Mouse (Mus musculus) CH12.LX (cell line): ENCODE results near the gene Ddx20. TPM values are rescaled to one million over a fixed set of nuclear protein-coding genes. Genes with fewer than 3 reads are reported as not detected.

Experiments used
- DNase-seq: peaks from one replicate; pipeline ENCODE4 v3.0.0-alpha.2; 2013; ENCODE audit errors: extremely low read depth
- H3K27ac ChIP-seq: 2 replicates; pipeline ENCODE4 v1.5.1; 2012; ENCODE audit warnings: low read depth, mild to moderate bottlenecking, control low read depth, moderate library complexity; ENCODE audit not compliant: insufficient read depth
- H3K27me3 ChIP-seq: replicated peaks from 2 replicates; pipeline ENCODE3; 2012; ENCODE audit warnings: inconsistent platforms
- H3K36me3 ChIP-seq, 2 experiments: replicated peaks in 1 of 2; 2 replicates each; pipeline versions ENCODE3 to v1.6.1; 2012; ENCODE audit warnings: inconsistent platforms in 1 of 2, low read length in 1 of 2, mild to moderate bottlenecking in 1 of 2, mixed read lengths in 1 of 2, moderate library complexity in 1 of 2; ENCODE audit not compliant: control insufficient read depth in 1 of 2, insufficient read depth in 1 of 2
- H3K4me1 ChIP-seq, 2 experiments: 2 replicates each; pipeline ENCODE4 v1.6.1; 2012; ENCODE audit warnings: inconsistent platforms in 1 of 2, moderate library complexity in 1 of 2; ENCODE audit not compliant: insufficient read depth in 2 of 2, control insufficient read depth in 1 of 2
- H3K4me2 ChIP-seq: 2 replicates; pipeline ENCODE4 v1.6.1; 2012; ENCODE audit warnings: low read depth, mild to moderate bottlenecking, control low read depth; ENCODE audit not compliant: poor library complexity, insufficient read depth, severe bottlenecking
- H3K4me3 ChIP-seq, 3 experiments: fragments of 150-350 bp in 1 of 3; sonication (generic) in 1 of 3; replicated peaks in 1 of 3; 2 replicates each; pipeline versions ENCODE3 to v1.5.1; 2011 to 2012; ENCODE audit warnings: low read depth in 2 of 3, low read length in 2 of 3, mild to moderate bottlenecking in 2 of 3, moderate library complexity in 2 of 3, control low read depth in 1 of 3, improper control_type of control experiment in 1 of 3, inconsistent platforms in 1 of 3, mixed read lengths in 1 of 3; ENCODE audit not compliant: poor library complexity in 1 of 3
- H3K79me2 ChIP-seq: replicated peaks from 2 replicates; pipeline ENCODE4 v1.6.1; 2012; ENCODE audit warnings: mild to moderate bottlenecking, moderate library complexity; ENCODE audit not compliant: control insufficient read depth, poor library complexity, insufficient read depth, severe bottlenecking; ENCODE audit errors: extremely low read depth
- H3K9ac ChIP-seq: 2 replicates; pipeline ENCODE4 v1.6.1; 2012; ENCODE audit warnings: low read depth, mild to moderate bottlenecking, control low read depth, moderate library complexity; ENCODE audit not compliant: insufficient read depth
- H3K9me3 ChIP-seq: replicated peaks from 2 replicates; pipeline ENCODE3; 2012; ENCODE audit warnings: low read length, inconsistent platforms, mixed read lengths
- CHD2 ChIP-seq: IDR thresholded peaks from 2 replicates; pipeline ENCODE4 v1.6.1; 2011; ENCODE audit warnings: low read length, improper control_type of control experiment
- CTCF ChIP-seq, 2 experiments: IDR thresholded peaks in 1 of 2; conservative IDR thresholded peaks in 1 of 2; 2 replicates each; pipeline ENCODE4 v1.5.1; 2011 to 2012; ENCODE audit warnings: low read depth in 2 of 2, low read length in 2 of 2, improper control_type of control experiment in 1 of 2, inconsistent platforms in 1 of 2, mild to moderate bottlenecking in 1 of 2, moderate library complexity in 1 of 2
- E2F4 ChIP-seq: IDR thresholded peaks from 2 replicates; pipeline ENCODE4 v1.6.1; 2011; ENCODE audit warnings: low read depth, low read length, improper control_type of control experiment; ENCODE audit not compliant: insufficient replicate concordance
- EP300 ChIP-seq: IDR thresholded peaks from 2 replicates; pipeline ENCODE4 v1.6.1; 2011; ENCODE audit warnings: low read length, improper control_type of control experiment
- ETS1 ChIP-seq: conservative IDR thresholded peaks from 2 replicates; pipeline ENCODE4 v1.6.1; 2012; ENCODE audit warnings: low read depth, mild to moderate bottlenecking, inconsistent platforms, low read length, improper control_type of control experiment, moderate library complexity
- IRF4 ChIP-seq: IDR thresholded peaks from 2 replicates; pipeline ENCODE4 v1.6.1; 2014; ENCODE audit warnings: low read depth, mild to moderate bottlenecking, inconsistent platforms, low read length, improper control_type of control experiment
- JUN ChIP-seq: IDR thresholded peaks from 2 replicates; pipeline ENCODE4 v1.6.1; 2011; ENCODE audit warnings: low read depth, mild to moderate bottlenecking, low read length, improper control_type of control experiment, moderate library complexity; ENCODE audit not compliant: insufficient read depth
- KAT2A ChIP-seq: IDR thresholded peaks from 2 replicates; pipeline ENCODE4 v1.6.1; 2012; ENCODE audit warnings: low read length, improper control_type of control experiment, inconsistent platforms; ENCODE audit not compliant: insufficient replicate concordance
- MAFK ChIP-seq: IDR thresholded peaks from 2 replicates; pipeline ENCODE4 v1.6.1; 2011; ENCODE audit warnings: low read length, improper control_type of control experiment; ENCODE audit not compliant: insufficient replicate concordance
- MAX ChIP-seq: IDR thresholded peaks from 2 replicates; pipeline ENCODE4 v1.6.1; 2011; ENCODE audit warnings: low read length, improper control_type of control experiment
- MAZ ChIP-seq: IDR thresholded peaks from 2 replicates; pipeline ENCODE4 v1.6.1; 2012; ENCODE audit warnings: low read depth, mild to moderate bottlenecking, inconsistent platforms, low read length, improper control_type of control experiment, moderate library complexity
- MEF2A ChIP-seq: IDR thresholded peaks from 2 replicates; pipeline ENCODE4 v1.6.1; 2014; ENCODE audit warnings: low read depth, mild to moderate bottlenecking, inconsistent platforms, low read length, improper control_type of control experiment, borderline replicate concordance
- MXI1 ChIP-seq: IDR thresholded peaks from 2 replicates; pipeline ENCODE4 v1.6.1; 2011; ENCODE audit warnings: mild to moderate bottlenecking, low read depth, low read length, improper control_type of control experiment
- MYC ChIP-seq: IDR thresholded peaks from 2 replicates; pipeline ENCODE4 v1.6.1; 2011; ENCODE audit warnings: low read depth, mild to moderate bottlenecking, improper control_type of control experiment, low read length
- NELFE ChIP-seq: IDR thresholded peaks from 2 replicates; pipeline ENCODE4 v1.6.1; 2011; ENCODE audit warnings: low read depth, low read length, improper control_type of control experiment
- NRF1 ChIP-seq: IDR thresholded peaks from 2 replicates; pipeline ENCODE4 v1.6.1; 2014; ENCODE audit warnings: low read depth, mild to moderate bottlenecking, inconsistent platforms, low read length, improper control_type of control experiment, moderate library complexity
- PAX5 ChIP-seq: IDR thresholded peaks from 2 replicates; pipeline ENCODE4 v1.6.1; 2012; ENCODE audit warnings: low read length, inconsistent platforms, mixed read lengths
- POLR2AphosphoS2 ChIP-seq: IDR thresholded peaks from 2 replicates; pipeline ENCODE4 v1.6.1; 2011; ENCODE audit warnings: low read depth, low read length, improper control_type of control experiment
- RAD21 ChIP-seq: IDR thresholded peaks from 2 replicates; pipeline ENCODE4 v1.6.1; 2011; ENCODE audit warnings: low read depth, mild to moderate bottlenecking, low read length, improper control_type of control experiment, moderate library complexity
- RCOR1 ChIP-seq: conservative IDR thresholded peaks from 2 replicates; pipeline ENCODE4 v1.6.1; 2012; ENCODE audit warnings: low read depth, mild to moderate bottlenecking, inconsistent platforms, low read length, improper control_type of control experiment
- SMC3 ChIP-seq: IDR thresholded peaks from 2 replicates; pipeline ENCODE4 v1.6.1; 2011; ENCODE audit warnings: low read depth, low read length, improper control_type of control experiment
- TCF12 ChIP-seq: IDR thresholded peaks from 2 replicates; pipeline ENCODE4 v1.6.1; 2014; ENCODE audit warnings: low read depth, mild to moderate bottlenecking, inconsistent platforms, low read length, improper control_type of control experiment
- USF1 ChIP-seq: IDR thresholded peaks from 2 replicates; pipeline ENCODE4 v1.6.1; 2014; ENCODE audit warnings: low read depth, mild to moderate bottlenecking, inconsistent platforms, low read length, improper control_type of control experiment
- USF2 ChIP-seq: conservative IDR thresholded peaks from 2 replicates; pipeline ENCODE4 v1.6.1; 2011; ENCODE audit warnings: low read depth, low read length, improper control_type of control experiment
- ZC3H11A ChIP-seq: IDR thresholded peaks from 2 replicates; pipeline ENCODE4 v1.6.1; 2012; ENCODE audit warnings: low read depth, mild to moderate bottlenecking, inconsistent platforms, low read length, improper control_type of control experiment
- ZKSCAN1 ChIP-seq: IDR thresholded peaks from 2 replicates; pipeline ENCODE4 v1.6.1; 2012; ENCODE audit warnings: low read depth, inconsistent platforms, low read length, improper control_type of control experiment, borderline replicate concordance
- ZMIZ1 ChIP-seq: IDR thresholded peaks from 2 replicates; pipeline ENCODE4 v1.6.1; 2012; ENCODE audit warnings: low read depth, mild to moderate bottlenecking, inconsistent platforms, low read length, improper control_type of control experiment
- dilution Hi-C: fragments of 300-500 bp; cut with MboI; formaldehyde crosslinking; loops from 2 replicates; pipeline ENCODE4 v1.14.3; 2020; ENCODE audit warnings: low sequenced_read_pairs; ENCODE audit not compliant: extremely low pct_unique_long_range_greater_than_20kb, extremely low pct_ligation_motif_present
- in situ Hi-C: fragments of 300-500 bp; cut with MboI; formaldehyde crosslinking; loops from 3 replicates; pipeline ENCODE4 v1.14.3; 2019; ENCODE audit warnings: low sequenced_read_pairs, low pct_ligation_motif_present, low pct_unique_long_range_greater_than_20kb, mixed read lengths
- polyA plus RNA-seq: library from polyadenylated mRNA; unstranded; fragments of >175 nt; gene quantifications from 2 replicates; pipeline ENCODE4 v1.2.1, GENCODE M21; 2012; ENCODE audit warnings: low read depth; ENCODE audit not compliant: insufficient read length
- total RNA-seq, 2 experiments: library from RNA; depleted of rRNA; stranded (reverse); fragments of 300-350 nt in 1 of 2; fragments of >200 nt in 1 of 2; gene quantifications; 2 replicates each; pipeline ENCODE4 v1.2.3; 2012 to 2014

The Ddx20 gene
- total and polyA plus RNA-seq, 3 experiments: 30.8 to 66.5 (median 50.4) TPM

GRCm38 (mm10) chr3:105642186-105642585 lies 45.2 kb downstream of the Ddx20 start:
- peaks cover 67% of the 10 kb centered on the region for H3K27me3 ChIP-seq
- DNase-seq: no peak
- H3K4me1 ChIP-seq: peaks cover 0 to 2% of the 10 kb centered on the region in 2 experiments; a peak in 1 of 4 replicates
- H3K79me2 ChIP-seq: no peaks in the 10 kb centered on the region
- H3K27ac ChIP-seq: no peak overlapping the region
- in situ Hi-C loops: no loop called here
- H3K4me3 ChIP-seq: no peak overlapping the region
- no peak for TF ChIP-seq MAFK
- TF ChIP-seq PAX5: no peak
- peak in 1 of 2 experiments; percentile 36; a peak in 2 of 4 replicates for TF ChIP-seq CTCF (conservative IDR thresholded peaks at IDR 0.05 in 1 of 2, IDR thresholded peaks at IDR 0.05 in 1 of 2; ENCODE audit: low read depth in 2 of 2, low read length in 2 of 2)
- TF ChIP-seq RAD21: peak; percentile 40
- TF ChIP-seq RCOR1: no peak
- no peak for TF ChIP-seq SMC3
- dilution Hi-C loops: no loop called here
- no peaks in the 10 kb centered on the region for H3K36me3 ChIP-seq
- no peak overlapping the region for H3K4me2 ChIP-seq
- no peaks in the 10 kb centered on the region for H3K9me3 ChIP-seq
- H3K9ac ChIP-seq: no peak overlapping the region

DNA sequence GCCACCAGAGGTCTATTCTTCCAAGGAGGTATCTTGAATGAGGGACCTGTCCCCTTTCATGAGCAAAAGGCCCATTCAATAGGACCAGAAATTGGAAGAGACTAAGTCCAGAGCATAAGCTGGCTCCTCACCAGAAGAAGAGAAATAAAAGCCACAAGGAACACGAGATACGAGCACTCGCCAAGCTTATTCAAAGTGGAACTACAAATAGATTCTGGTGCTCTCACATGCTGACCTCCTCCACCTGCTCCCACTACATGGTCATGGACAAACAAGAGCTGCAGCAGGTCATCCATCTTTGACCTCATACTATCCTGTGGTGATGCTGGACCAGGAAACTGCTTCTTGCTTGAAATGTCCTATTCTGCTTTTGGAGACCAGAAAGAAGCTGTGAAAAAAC lies 54.4 kb downstream of the Ddx20 start:
- TF ChIP-seq CHD2 (no peak), RCOR1 (no peak), MYC (no peak), JUN (no peak), PAX5 (no peak), USF2 (no peak), NRF1 (no peak), ZC3H11A (no peak), EP300 (no peak), IRF4 (no peak), MEF2A (no peak), SMC3 (no peak), MAFK (no peak)
- no peaks in the 10 kb centered on the region for H3K79me2 ChIP-seq
- no peak overlapping the region for H3K9ac ChIP-seq
- H3K9me3 ChIP-seq: no peaks in the 10 kb centered on the region
- DNase-seq: no peak
- no peaks in the 10 kb centered on the region for H3K4me1 ChIP-seq
- no peak overlapping the region for H3K4me2 ChIP-seq
- dilution Hi-C loops: no loop called here
- H3K4me3 ChIP-seq: no peak overlapping the region
- in situ Hi-C loops: no loop called here
- peaks cover 91% of the 10 kb centered on the region for H3K27me3 ChIP-seq
- H3K27ac ChIP-seq: no peak overlapping the region
- H3K36me3 ChIP-seq: no peaks in the 10 kb centered on the region

- dilution Hi-C loops: no loop called here
- H3K4me2 ChIP-seq: no peak overlapping the region
- no peak overlapping the region for H3K4me3 ChIP-seq
- H3K36me3 ChIP-seq: no peaks in the 10 kb centered on the region
- no peaks in the 10 kb centered on the region for H3K4me1 ChIP-seq
- in situ Hi-C loops: no loop called here
- H3K79me2 ChIP-seq: no peaks in the 10 kb centered on the region
- no peak overlapping the region for H3K27ac ChIP-seq
- no peaks in the 10 kb centered on the region for H3K9me3 ChIP-seq
- no peak for DNase-seq
- H3K9ac ChIP-seq: no peak overlapping the region
- H3K27me3 ChIP-seq: peaks cover 92% of the 10 kb centered on the region
- TF ChIP-seq MAX (no peak), MXI1 (no peak), JUN (no peak), ZKSCAN1 (no peak), PAX5 (no peak), ZMIZ1 (no peak), MAZ (no peak), E2F4 (no peak), ETS1 (no peak), NELFE (no peak), KAT2A (no peak), ZC3H11A (no peak), USF1 (no peak), POLR2AphosphoS2 (no peak), MAFK (no peak), TCF12 (no peak)
These were observed 55.1 kb downstream of the Ddx20 start for GRCm38 (mm10) chr3:105632296-105632695.
